Mouse (Mus musculus): ENCODE results near the gene Rsph4a. TPM values are rescaled to one million over a fixed set of nuclear protein-coding genes. Genes with fewer than 3 reads are reported as not detected.
A peak's percentile ranks its signal among the peaks of the same experiment; 100 is the strongest.
"Not testable (repeated sequence)": the region's sequence is repeated elsewhere in the genome, so short reads cannot be mapped to it uniquely, and the experiment has no call there.

Rsph4a gene
- polyA plus RNA-seq (2021): 0.06 TPM

GRCm38 (mm10) chr10:33904530-33905481 lies at the start of gene Rsph4a:
Rsph4a (plus strand) TSS chr10:33905111.
- ChIA-PET CTCF (no interaction called here), POLR2A (no interaction called here)
- no peak for TF ChIP-seq CTCF (IDR thresholded peaks at IDR 0.05)
- H3K27me3 ChIP-seq: peaks cover 37% of the 10 kb centered on the region
- DNase-seq (ENCODE audit: low read depth, low spot score) (peak; percentile 7), ATAC-seq (peak; percentile 96)
- in situ Hi-C loops (cut with MboI; ENCODE audit: low pct_unique_long_range_greater_than_20kb): no loop called here

GRCm38 (mm10) chr10:33857421-33857820 lies 47.5 kb upstream of the Rsph4a start, which contains the start of gene Sult3a1:
Sult3a1 (plus strand) TSS chr10:33857721.
- peaks cover 3% of the 10 kb centered on the region for H3K27me3 ChIP-seq
- ChIA-PET CTCF (no interaction called here), POLR2A (no interaction called here)
- ATAC-seq (no peak), DNase-seq (ENCODE audit: low read depth, low spot score) (no peak)
- no peak for TF ChIP-seq CTCF (IDR thresholded peaks at IDR 0.05)
- in situ Hi-C loops (cut with MboI; ENCODE audit: low pct_unique_long_range_greater_than_20kb): no loop called here

- peaks cover 25% of the 10 kb centered on the region for H3K27me3 ChIP-seq
- TF ChIP-seq CTCF (IDR thresholded peaks at IDR 0.05): no peak
- in situ Hi-C loops (cut with MboI; ENCODE audit: low pct_unique_long_range_greater_than_20kb): no loop called here
- POLR2A ChIA-PET: no interaction called here
- DNase-seq (ENCODE audit: low read depth, low spot score) (no peak), ATAC-seq (no peak)
- CTCF ChIA-PET: no interaction called here
Observed at GRCm38 (mm10) chr10:33865994-33866393, 38.9 kb upstream of the Rsph4a start.

GRCm38 (mm10) chr10:33870441-33870840 lies 34.5 kb upstream of the Rsph4a start:
- no peak for TF ChIP-seq CTCF (IDR thresholded peaks at IDR 0.05)
- ATAC-seq (no peak), DNase-seq (ENCODE audit: low read depth, low spot score) (no peak)
- ChIA-PET CTCF (no interaction called here), POLR2A (no interaction called here)
- peaks cover 9% of the 10 kb centered on the region for H3K27me3 ChIP-seq
- in situ Hi-C loops (cut with MboI; ENCODE audit: low pct_unique_long_range_greater_than_20kb): no loop called here

- in situ Hi-C loops (cut with MboI; ENCODE audit: low pct_unique_long_range_greater_than_20kb): no loop called here
- ATAC-seq: no peak
- ChIA-PET CTCF (interaction anchor here (1.0 kb wide), 1 partner anchor 10 kb away, joined by 4 read pairs; no protein-coding TSS in a partner anchor), POLR2A (no interaction called here)
- TF ChIP-seq CTCF (IDR thresholded peaks at IDR 0.05): no peak
- no peak for DNase-seq (ENCODE audit: low read depth, low spot score)
- H3K27me3 ChIP-seq: peaks cover 9% of the 10 kb centered on the region
Observed at GRCm38 (mm10) chr10:33872672-33873398, 32.1 kb upstream of the Rsph4a start.

GRCm38 (mm10) chr10:33882411-33882810 lies 22.5 kb upstream of the Rsph4a start:
- DNase-seq (ENCODE audit: low read depth, low spot score); in situ Hi-C loops (cut with MboI; ENCODE audit: low pct_unique_long_range_greater_than_20kb); POLR2A ChIA-PET; H3K27me3 ChIP-seq; ATAC-seq: not testable (repeated sequence)
- CTCF ChIA-PET: interaction anchor here (2.0 kb wide), 1 partner anchor 10 kb away, joined by 4 read pairs; no protein-coding TSS in a partner anchor

- POLR2A ChIA-PET; ATAC-seq; CTCF ChIA-PET; DNase-seq (ENCODE audit: low read depth, low spot score); in situ Hi-C loops (cut with MboI; ENCODE audit: low pct_unique_long_range_greater_than_20kb): not testable (repeated sequence)
- H3K27me3 ChIP-seq: peaks cover 16% of the 10 kb centered on the region
Observed at GRCm38 (mm10) chr10:33901520-33901919, 3.4 kb upstream of the Rsph4a start.

- peaks cover 37% of the 10 kb centered on the region for H3K27me3 ChIP-seq
- ChIA-PET CTCF (no interaction called here), POLR2A (no interaction called here)
- DNase-seq (ENCODE audit: low read depth, low spot score) (no peak), ATAC-seq (peak; percentile 14)
- in situ Hi-C loops (cut with MboI; ENCODE audit: low pct_unique_long_range_greater_than_20kb): no loop called here
- TF ChIP-seq CTCF (IDR thresholded peaks at IDR 0.05): no peak
Observed at GRCm38 (mm10) chr10:33905489-33905888, 578 bp downstream of the Rsph4a start.

- no peak for ATAC-seq
- no peaks in the 10 kb centered on the region for H3K27me3 ChIP-seq
- CTCF ChIA-PET: interaction anchor here (1.4 to 1.8 kb wide), 2 partner anchors 9 kb away, joined by 4 to 6 read pairs; no protein-coding TSS in a partner anchor
- DNase-seq (ENCODE audit: low read depth, low spot score): no peak
- in situ Hi-C loops (cut with MboI; ENCODE audit: low pct_unique_long_range_greater_than_20kb): no loop called here
- POLR2A ChIA-PET: no interaction called here
- no peak for TF ChIP-seq CTCF (IDR thresholded peaks at IDR 0.05)
Observed at GRCm38 (mm10) chr10:33940702-33941101, 35.8 kb downstream of the Rsph4a start.

GRCm38 (mm10) chr10:33945390-33945789 lies 40.5 kb downstream of the Rsph4a start:
- CTCF ChIA-PET: interaction anchor here (0.9 kb wide), 1 partner anchor 10 kb away, joined by 3 read pairs; no protein-coding TSS in a partner anchor
- no peak for TF ChIP-seq CTCF (IDR thresholded peaks at IDR 0.05)
- no peaks in the 10 kb centered on the region for H3K27me3 ChIP-seq
- DNase-seq (ENCODE audit: low read depth, low spot score) (no peak), ATAC-seq (no peak)
- POLR2A ChIA-PET: interaction anchor here (0.6 kb wide), 1 partner anchor 159 kb away, joined by 3 read pairs; the partner anchor contains the start of gene Sult3a2
- in situ Hi-C loops (cut with MboI; ENCODE audit: low pct_unique_long_range_greater_than_20kb): no loop called here

GRCm38 (mm10) chr10:33946336-33946735 lies 41.4 kb downstream of the Rsph4a start:
- no peak for DNase-seq (ENCODE audit: low read depth, low spot score)
- POLR2A ChIA-PET: no interaction called here
- no peaks in the 10 kb centered on the region for H3K27me3 ChIP-seq
- CTCF ChIA-PET: interaction anchor here (0.8 kb wide), 1 partner anchor 10 kb away, joined by 3 read pairs; no protein-coding TSS in a partner anchor
- TF ChIP-seq CTCF (IDR thresholded peaks at IDR 0.05): no peak
- in situ Hi-C loops (cut with MboI; ENCODE audit: low pct_unique_long_range_greater_than_20kb): no loop called here
- no peak for ATAC-seq

All from Patski (cell line).